Mouse (Mus musculus): Measurements from ENCODE around the gene Cpeb3. TPM values are rescaled to one million over a fixed set of nuclear protein-coding genes. Genes with fewer than 3 reads are reported as not detected.
"Not testable (repeated sequence)": the region's sequence is repeated elsewhere in the genome, so short reads cannot be mapped to it uniquely, and the experiment has no call there.

The Cpeb3 gene
- total RNA-seq, 1 experiment from 2014 or later = 0.40 TPM

GRCm38 (mm10) chr19:37124961-37125360, 83.4 kb downstream of the Cpeb3 start:
- no peak for ATAC-seq (replicated peaks in 1 of 2; ENCODE audit: insufficient read depth in 1 of 2, low FRiP score in 2 of 2, low TSS enrichment in 1 of 2, low read depth in 1 of 2, poor library complexity in 2 of 2, severe bottlenecking in 2 of 2)

- ATAC-seq (replicated peaks in 1 of 2; ENCODE audit: insufficient read depth in 1 of 2, low FRiP score in 2 of 2, low TSS enrichment in 1 of 2, low read depth in 1 of 2, poor library complexity in 2 of 2, severe bottlenecking in 2 of 2) = no peak
Observed at GRCm38 (mm10) chr19:37119281-37119680, 89.1 kb downstream of the Cpeb3 start.

- no peak for ATAC-seq (replicated peaks in 1 of 2; ENCODE audit: insufficient read depth in 1 of 2, low FRiP score in 2 of 2, low TSS enrichment in 1 of 2, low read depth in 1 of 2, poor library complexity in 2 of 2, severe bottlenecking in 2 of 2)
Observed at GRCm38 (mm10) chr19:37115824-37116223, 92.6 kb downstream of the Cpeb3 start.

GRCm38 (mm10) chr19:37115374-37115773, 93.0 kb downstream of the Cpeb3 start:
- no peak for ATAC-seq (replicated peaks in 1 of 2; ENCODE audit: insufficient read depth in 1 of 2, low FRiP score in 2 of 2, low TSS enrichment in 1 of 2, low read depth in 1 of 2, poor library complexity in 2 of 2, severe bottlenecking in 2 of 2)

- ATAC-seq (replicated peaks in 1 of 2; ENCODE audit: insufficient read depth in 1 of 2, low FRiP score in 2 of 2, low TSS enrichment in 1 of 2, low read depth in 1 of 2, poor library complexity in 2 of 2, severe bottlenecking in 2 of 2) = no peak
Observed at GRCm38 (mm10) chr19:37111831-37112230, 96.6 kb downstream of the Cpeb3 start.

- peak in 1 of 2 experiments; percentile 12; a peak in 1 of 4 replicates for ATAC-seq (replicated peaks in 1 of 2; ENCODE audit: insufficient read depth in 1 of 2, low FRiP score in 2 of 2, low TSS enrichment in 1 of 2, low read depth in 1 of 2, poor library complexity in 2 of 2, severe bottlenecking in 2 of 2)
Observed at GRCm38 (mm10) chr19:37110494-37110893, 97.9 kb downstream of the Cpeb3 start.

GRCm38 (mm10) chr19:37109853-37110252, 98.5 kb downstream of the Cpeb3 start:
- no peak for ATAC-seq (replicated peaks in 1 of 2; ENCODE audit: insufficient read depth in 1 of 2, low FRiP score in 2 of 2, low TSS enrichment in 1 of 2, low read depth in 1 of 2, poor library complexity in 2 of 2, severe bottlenecking in 2 of 2)

GRCm38 (mm10) chr19:37100689-37101088, 107.7 kb downstream of the Cpeb3 start:
- no peak for ATAC-seq (replicated peaks in 1 of 2; ENCODE audit: insufficient read depth in 1 of 2, low FRiP score in 2 of 2, low TSS enrichment in 1 of 2, low read depth in 1 of 2, poor library complexity in 2 of 2, severe bottlenecking in 2 of 2)

- ATAC-seq (replicated peaks in 1 of 2; ENCODE audit: insufficient read depth in 1 of 2, low FRiP score in 2 of 2, low TSS enrichment in 1 of 2, low read depth in 1 of 2, poor library complexity in 2 of 2, severe bottlenecking in 2 of 2) = no peak
Observed at GRCm38 (mm10) chr19:37095666-37096330, 112.6 kb downstream of the Cpeb3 start.

GRCm38 (mm10) chr19:37093181-37093580, 115.2 kb downstream of the Cpeb3 start:
- ATAC-seq (replicated peaks in 1 of 2; ENCODE audit: insufficient read depth in 1 of 2, low FRiP score in 2 of 2, low TSS enrichment in 1 of 2, low read depth in 1 of 2, poor library complexity in 2 of 2, severe bottlenecking in 2 of 2) = no peak

- no peak for ATAC-seq (replicated peaks in 1 of 2; ENCODE audit: insufficient read depth in 1 of 2, low FRiP score in 2 of 2, low TSS enrichment in 1 of 2, low read depth in 1 of 2, poor library complexity in 2 of 2, severe bottlenecking in 2 of 2)
Observed at GRCm38 (mm10) chr19:37090146-37091061, 118.0 kb downstream of the Cpeb3 start.

- no peak for ATAC-seq (replicated peaks in 1 of 2; ENCODE audit: insufficient read depth in 1 of 2, low FRiP score in 2 of 2, low TSS enrichment in 1 of 2, low read depth in 1 of 2, poor library complexity in 2 of 2, severe bottlenecking in 2 of 2)
Observed at GRCm38 (mm10) chr19:37088043-37088748, 120.2 kb downstream of the Cpeb3 start.

GRCm38 (mm10) chr19:37084546-37084945, 123.9 kb downstream of the Cpeb3 start:
- no peak for ATAC-seq (replicated peaks in 1 of 2; ENCODE audit: insufficient read depth in 1 of 2, low FRiP score in 2 of 2, low TSS enrichment in 1 of 2, low read depth in 1 of 2, poor library complexity in 2 of 2, severe bottlenecking in 2 of 2)

GRCm38 (mm10) chr19:37081467-37081866, 126.9 kb downstream of the Cpeb3 start:
- ATAC-seq (replicated peaks in 1 of 2; ENCODE audit: insufficient read depth in 1 of 2, low FRiP score in 2 of 2, low TSS enrichment in 1 of 2, low read depth in 1 of 2, poor library complexity in 2 of 2, severe bottlenecking in 2 of 2) = no peak

GRCm38 (mm10) chr19:37079151-37079550, 129.2 kb downstream of the Cpeb3 start:
- ATAC-seq (replicated peaks in 1 of 2; ENCODE audit: insufficient read depth in 1 of 2, low FRiP score in 2 of 2, low TSS enrichment in 1 of 2, low read depth in 1 of 2, poor library complexity in 2 of 2, severe bottlenecking in 2 of 2) = no peak

- no peak for ATAC-seq (replicated peaks in 1 of 2; ENCODE audit: insufficient read depth in 1 of 2, low FRiP score in 2 of 2, low TSS enrichment in 1 of 2, low read depth in 1 of 2, poor library complexity in 2 of 2, severe bottlenecking in 2 of 2)
Observed at GRCm38 (mm10) chr19:37078571-37078970, 129.8 kb downstream of the Cpeb3 start.

GRCm38 (mm10) chr19:37078064-37078463, 130.3 kb downstream of the Cpeb3 start:
- ATAC-seq (replicated peaks in 1 of 2; ENCODE audit: insufficient read depth in 1 of 2, low FRiP score in 2 of 2, low TSS enrichment in 1 of 2, low read depth in 1 of 2, poor library complexity in 2 of 2, severe bottlenecking in 2 of 2) = no peak

- not testable (repeated sequence) for ATAC-seq (replicated peaks in 1 of 2; ENCODE audit: insufficient read depth in 1 of 2, low FRiP score in 2 of 2, low TSS enrichment in 1 of 2, low read depth in 1 of 2, poor library complexity in 2 of 2, severe bottlenecking in 2 of 2)
Observed at GRCm38 (mm10) chr19:37077258-37077657, 131.1 kb downstream of the Cpeb3 start.
